Mouse (Mus musculus) kidney, postnatal 10 days (tissue): ENCODE results near the gene Edc3.
A peak's percentile ranks its signal among the peaks of the same experiment; 100 is the strongest.

Experiments
- DNase-seq: peaks from one replicate; pipeline ENCODE4 v3.0.0; 2021; ENCODE audit warnings: mixed read lengths

Edc3 gene

GRCm38 (mm10) chr9:57708068-57708719 lies at the start of gene Edc3:
Gene Edc3, plus strand, starts transcription at chr9:57708540.
- peak; percentile 96 for DNase-seq

GRCm38 (mm10) chr9:57658970-57659369 lies 49.4 kb upstream of the Edc3 start:
- DNase-seq: no peak

- DNase-seq: peak; percentile 86
These were observed 48.6 kb upstream of the Edc3 start for GRCm38 (mm10) chr9:57659774-57660173.

- DNase-seq: no peak
These were observed 47.8 kb upstream of the Edc3 start for GRCm38 (mm10) chr9:57660501-57660900.

GRCm38 (mm10) chr9:57661552-57661951 lies 46.8 kb upstream of the Edc3 start:
- no peak for DNase-seq

- no peak for DNase-seq
These were observed 43.7 kb upstream of the Edc3 start for GRCm38 (mm10) chr9:57664616-57665015.

- no peak for DNase-seq
These were observed 41.8 kb upstream of the Edc3 start for GRCm38 (mm10) chr9:57666536-57666935.

GRCm38 (mm10) chr9:57667136-57667535 lies 41.2 kb upstream of the Edc3 start:
- DNase-seq: no peak

- DNase-seq: no peak
These were observed 40.5 kb upstream of the Edc3 start for GRCm38 (mm10) chr9:57667817-57668216.

- DNase-seq: no peak
These were observed 40.1 kb upstream of the Edc3 start for GRCm38 (mm10) chr9:57668277-57668676.

- DNase-seq: peak; percentile 73
These were observed 38.8 kb upstream of the Edc3 start for GRCm38 (mm10) chr9:57669566-57669965.

- DNase-seq: no peak
These were observed 37.3 kb upstream of the Edc3 start for GRCm38 (mm10) chr9:57671037-57671436.

GRCm38 (mm10) chr9:57671500-57671899 lies 36.8 kb upstream of the Edc3 start:
- DNase-seq: no peak

- no peak for DNase-seq
These were observed 26.9 kb upstream of the Edc3 start for GRCm38 (mm10) chr9:57681411-57681810.

- DNase-seq: no peak
These were observed 24.8 kb upstream of the Edc3 start, which contains the start of gene Cyp1a2 for GRCm38 (mm10) chr9:57683520-57683919. Gene Cyp1a2, minus strand, starts transcription at chr9:57683703.

GRCm38 (mm10) chr9:57686011-57686410 lies 22.3 kb upstream of the Edc3 start:
- no peak for DNase-seq

- no peak for DNase-seq
These were observed 20.6 kb upstream of the Edc3 start, which contains the start of gene Cyp1a1 for GRCm38 (mm10) chr9:57687751-57688150. Gene Cyp1a1, plus strand, starts transcription at chr9:57687928.

GRCm38 (mm10) chr9:57688158-57688557 lies 20.2 kb upstream of the Edc3 start:
- DNase-seq: peak; percentile 42

GRCm38 (mm10) chr9:57688606-57689005 lies 19.7 kb upstream of the Edc3 start:
- DNase-seq: no peak

- DNase-seq: peak; percentile 32
These were observed 14.2 kb upstream of the Edc3 start for GRCm38 (mm10) chr9:57694108-57694507.

GRCm38 (mm10) chr9:57696380-57697285 lies 11.7 kb upstream of the Edc3 start:
- DNase-seq: peak; percentile 58

GRCm38 (mm10) chr9:57697380-57697779 lies 11.0 kb upstream of the Edc3 start:
- DNase-seq: no peak

- DNase-seq: no peak
These were observed 9.7 kb upstream of the Edc3 start for GRCm38 (mm10) chr9:57698466-57699150.
